Mouse (Mus musculus): ENCODE data around the gene Phyhipl. TPM values are rescaled to one million over a fixed set of nuclear protein-coding genes. Genes with fewer than 3 reads are reported as not detected.

The Phyhipl gene
- polyA plus RNA-seq, 1 experiment: 0.08 TPM

DNA sequence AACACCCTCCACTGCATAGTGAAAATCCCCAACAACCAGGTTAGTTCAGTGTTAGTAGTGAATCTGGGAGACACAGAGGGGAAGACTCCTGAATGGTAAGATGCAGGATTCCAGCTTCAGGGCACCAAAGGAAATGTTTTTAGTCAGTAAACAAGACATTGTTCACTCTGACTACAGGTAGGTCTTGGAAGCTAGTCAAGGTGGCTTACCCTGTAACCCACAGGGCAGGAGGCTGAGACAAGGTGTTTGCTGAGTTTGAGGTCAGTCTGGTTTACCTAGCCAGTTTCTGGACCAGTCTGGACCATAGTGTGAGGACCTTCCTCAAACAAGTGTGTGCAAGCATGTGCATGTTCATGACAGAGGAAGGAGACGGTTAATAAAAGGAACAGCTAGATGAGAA, 22.2 kb upstream of the Phyhipl start:
- no peaks in the 10 kb centered on the region for H3K36me3 ChIP-seq (ENCODE audit: control insufficient read depth, insufficient read depth)
- H3ac ChIP-seq (ENCODE audit: control insufficient read depth, insufficient read length): no peak overlapping the region
- H3K4me2 ChIP-seq (ENCODE audit: low read depth): no peak overlapping the region
- no peak overlapping the region for H3K4me3 ChIP-seq
- H3K79me2 ChIP-seq (ENCODE audit: control insufficient read depth, insufficient read depth): no peaks in the 10 kb centered on the region
- TF ChIP-seq E2F4 (IDR thresholded peaks at IDR 0.05; ENCODE audit: insufficient read depth): no peak
- TF ChIP-seq MYOG (IDR thresholded peaks at IDR 0.05; ENCODE audit: control insufficient read depth in 1 of 3, insufficient read depth in 1 of 3, insufficient read length in 2 of 3, low read depth in 2 of 3): no peak
- TF ChIP-seq USF1 (IDR thresholded peaks at IDR 0.05; ENCODE audit: low read depth): no peak
- TF ChIP-seq MYOD1 (IDR thresholded peaks at IDR 0.05; ENCODE audit: control insufficient read depth in 1 of 3, insufficient read length in 2 of 3, low read depth in 2 of 3): no peak
- TF ChIP-seq CEBPB (IDR thresholded peaks at IDR 0.05; ENCODE audit: insufficient read depth, poor library complexity, severe bottlenecking): no peak
- no peak for TF ChIP-seq REST (IDR thresholded peaks at IDR 0.05; ENCODE audit: insufficient read depth, insufficient read length)
- no peak for TF ChIP-seq POLR2A (IDR thresholded peaks at IDR 0.05; ENCODE audit: insufficient read length, low read depth)
- TF ChIP-seq TCF12 (IDR thresholded peaks at IDR 0.05; ENCODE audit: insufficient read depth, poor library complexity, severe bottlenecking): no peak
- no peak for TF ChIP-seq TCF3 (IDR thresholded peaks at IDR 0.05; ENCODE audit: insufficient read length, low read depth)
- TF ChIP-seq SRF (IDR thresholded peaks at IDR 0.05; ENCODE audit: control insufficient read depth, insufficient read length, low read depth): no peak
- no peak for TF ChIP-seq MAX (IDR thresholded peaks at IDR 0.05; ENCODE audit: low read depth)
- TF ChIP-seq POLR2AphosphoS2 (IDR thresholded peaks at IDR 0.05; ENCODE audit: insufficient read length, low read depth): no peak
- H3K27me3 ChIP-seq (ENCODE audit: control insufficient read depth, insufficient read depth, insufficient read length): no peaks in the 10 kb centered on the region

DNA sequence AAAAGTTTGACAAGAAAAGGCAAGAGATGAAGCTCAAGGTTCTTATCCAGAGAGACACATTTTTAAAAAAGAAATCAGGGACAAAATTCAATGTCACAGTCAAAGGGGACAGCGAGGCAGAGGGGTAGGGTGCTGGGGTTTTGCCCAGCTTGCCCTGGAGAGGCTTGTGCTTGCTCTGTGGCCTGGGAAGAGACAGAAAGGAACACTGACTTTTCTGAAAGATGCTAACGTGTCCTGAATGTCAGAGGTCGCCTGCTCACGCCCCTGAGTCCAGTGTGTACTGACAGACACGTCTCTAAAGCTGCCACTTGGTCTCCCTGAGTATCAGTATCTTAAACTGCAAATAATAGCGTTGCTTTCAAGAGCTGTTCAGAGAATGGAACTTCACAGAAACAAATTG, 507 bp upstream of the Phyhipl start:
- TF ChIP-seq REST (IDR thresholded peaks at IDR 0.05; ENCODE audit: insufficient read depth, insufficient read length) (no peak), TCF3 (IDR thresholded peaks at IDR 0.05; ENCODE audit: insufficient read length, low read depth) (no peak), CEBPB (IDR thresholded peaks at IDR 0.05; ENCODE audit: insufficient read depth, poor library complexity, severe bottlenecking) (no peak), MYOD1 (IDR thresholded peaks at IDR 0.05; ENCODE audit: control insufficient read depth in 1 of 3, insufficient read length in 2 of 3, low read depth in 2 of 3) (no peak)
- Histone ChIP-seq H3K4me3 (no peak overlapping the region), H3K36me3 (ENCODE audit: control insufficient read depth, insufficient read depth) (no peaks in the 10 kb centered on the region), H3K4me2 (ENCODE audit: low read depth) (no peak overlapping the region), H3K27me3 (ENCODE audit: control insufficient read depth, insufficient read depth, insufficient read length) (no peaks in the 10 kb centered on the region), H3K79me2 (ENCODE audit: control insufficient read depth, insufficient read depth) (no peaks in the 10 kb centered on the region), H3ac (ENCODE audit: control insufficient read depth, insufficient read length) (no peak overlapping the region)

DNA sequence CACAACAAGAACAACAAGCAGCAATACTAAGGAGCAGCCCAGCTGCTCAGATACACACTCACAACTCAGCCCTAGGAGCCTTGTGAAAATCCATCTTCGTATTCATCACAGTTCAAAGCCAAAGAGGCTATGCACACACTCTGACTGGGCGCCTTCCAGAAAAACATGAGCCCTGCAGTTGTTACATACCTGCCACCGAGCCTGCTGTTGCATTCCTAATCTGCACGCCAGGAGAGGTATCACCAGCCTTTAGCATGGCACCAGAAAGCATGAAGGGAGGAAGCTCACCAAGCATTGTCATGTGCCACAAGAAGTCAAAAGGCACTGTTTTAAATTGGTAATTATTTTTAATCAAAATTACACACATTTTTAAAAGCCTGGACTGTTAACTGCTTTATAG, 1.1 kb downstream of the Phyhipl start:
- H3K27me3 ChIP-seq (ENCODE audit: control insufficient read depth, insufficient read depth, insufficient read length): no peaks in the 10 kb centered on the region
- no peaks in the 10 kb centered on the region for H3K36me3 ChIP-seq (ENCODE audit: control insufficient read depth, insufficient read depth)
- no peak for TF ChIP-seq CEBPB (IDR thresholded peaks at IDR 0.05; ENCODE audit: insufficient read depth, poor library complexity, severe bottlenecking)
- TF ChIP-seq MAX (IDR thresholded peaks at IDR 0.05; ENCODE audit: low read depth): no peak
- no peak for TF ChIP-seq POLR2A (IDR thresholded peaks at IDR 0.05; ENCODE audit: insufficient read length, low read depth)
- TF ChIP-seq REST (IDR thresholded peaks at IDR 0.05; ENCODE audit: insufficient read depth, insufficient read length): no peak
- TF ChIP-seq TCF12 (IDR thresholded peaks at IDR 0.05; ENCODE audit: insufficient read depth, poor library complexity, severe bottlenecking): no peak
- no peak for TF ChIP-seq MYOG (IDR thresholded peaks at IDR 0.05; ENCODE audit: control insufficient read depth in 1 of 3, insufficient read depth in 1 of 3, insufficient read length in 2 of 3, low read depth in 2 of 3)
- TF ChIP-seq POLR2AphosphoS2 (IDR thresholded peaks at IDR 0.05; ENCODE audit: insufficient read length, low read depth): no peak
- no peak for TF ChIP-seq SRF (IDR thresholded peaks at IDR 0.05; ENCODE audit: control insufficient read depth, insufficient read length, low read depth)
- TF ChIP-seq MYOD1 (IDR thresholded peaks at IDR 0.05; ENCODE audit: control insufficient read depth in 1 of 3, insufficient read length in 2 of 3, low read depth in 2 of 3): no peak
- no peak for TF ChIP-seq E2F4 (IDR thresholded peaks at IDR 0.05; ENCODE audit: insufficient read depth)
- no peak for TF ChIP-seq USF1 (IDR thresholded peaks at IDR 0.05; ENCODE audit: low read depth)
- H3K4me2 ChIP-seq (ENCODE audit: low read depth): no peak overlapping the region
- H3K79me2 ChIP-seq (ENCODE audit: control insufficient read depth, insufficient read depth): no peaks in the 10 kb centered on the region
- no peak overlapping the region for H3ac ChIP-seq (ENCODE audit: control insufficient read depth, insufficient read length)
- H3K4me3 ChIP-seq: no peak overlapping the region

DNA sequence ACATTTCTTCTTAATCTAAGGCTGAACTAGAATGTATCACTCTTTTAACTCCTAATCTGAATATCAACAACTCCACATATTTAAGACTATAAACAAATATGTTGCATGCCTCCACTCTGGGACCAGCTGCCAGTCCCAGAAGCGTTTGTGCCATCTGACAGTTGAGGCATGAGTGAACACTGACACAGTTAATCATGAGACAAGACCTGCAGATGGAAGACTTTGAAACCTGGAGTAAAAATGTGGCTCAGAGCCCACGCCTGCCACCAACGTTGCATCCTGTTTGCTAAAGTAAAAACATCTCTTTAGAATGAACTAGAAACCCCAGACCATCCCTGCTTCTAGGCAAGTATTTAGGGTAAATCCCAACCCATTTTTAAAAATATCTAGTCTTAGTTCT, 1.6 kb downstream of the Phyhipl start:
- Histone ChIP-seq H3K27me3 (ENCODE audit: control insufficient read depth, insufficient read depth, insufficient read length) (no peaks in the 10 kb centered on the region), H3K79me2 (ENCODE audit: control insufficient read depth, insufficient read depth) (no peaks in the 10 kb centered on the region), H3K4me3 (no peak overlapping the region), H3ac (ENCODE audit: control insufficient read depth, insufficient read length) (no peak overlapping the region), H3K4me2 (ENCODE audit: low read depth) (no peak overlapping the region), H3K36me3 (ENCODE audit: control insufficient read depth, insufficient read depth) (no peaks in the 10 kb centered on the region)
- no peak for TF ChIP-seq CEBPB (IDR thresholded peaks at IDR 0.05; ENCODE audit: insufficient read depth, poor library complexity, severe bottlenecking)
- no peak for TF ChIP-seq TCF3 (IDR thresholded peaks at IDR 0.05; ENCODE audit: insufficient read length, low read depth)
- TF ChIP-seq TCF12 (IDR thresholded peaks at IDR 0.05; ENCODE audit: insufficient read depth, poor library complexity, severe bottlenecking): no peak
- TF ChIP-seq E2F4 (IDR thresholded peaks at IDR 0.05; ENCODE audit: insufficient read depth): no peak
- TF ChIP-seq USF1 (IDR thresholded peaks at IDR 0.05; ENCODE audit: low read depth): no peak
- no peak for TF ChIP-seq REST (IDR thresholded peaks at IDR 0.05; ENCODE audit: insufficient read depth, insufficient read length)
- no peak for TF ChIP-seq MYOG (IDR thresholded peaks at IDR 0.05; ENCODE audit: control insufficient read depth in 1 of 3, insufficient read depth in 1 of 3, insufficient read length in 2 of 3, low read depth in 2 of 3)
- no peak for TF ChIP-seq POLR2A (IDR thresholded peaks at IDR 0.05; ENCODE audit: insufficient read length, low read depth)
- no peak for TF ChIP-seq POLR2AphosphoS2 (IDR thresholded peaks at IDR 0.05; ENCODE audit: insufficient read length, low read depth)
- no peak for TF ChIP-seq MYOD1 (IDR thresholded peaks at IDR 0.05; ENCODE audit: control insufficient read depth in 1 of 3, insufficient read length in 2 of 3, low read depth in 2 of 3)
- TF ChIP-seq SRF (IDR thresholded peaks at IDR 0.05; ENCODE audit: control insufficient read depth, insufficient read length, low read depth): no peak
- no peak for TF ChIP-seq MAX (IDR thresholded peaks at IDR 0.05; ENCODE audit: low read depth)

Measured in myocyte (in vitro differentiated cells).